16 mouse cellular contexts compared by ENCODE assay signal in genomic region chr6:38918728-38919127, GRCm38 (mm10). TPM values are rescaled to one million over a fixed set of nuclear protein-coding genes. Genes with fewer than 3 reads are reported as not detected.
DNase-seq lines count a peak whose midpoint lies in the region; ATAC-seq and TF ChIP-seq lines count a peak whose summit lies in the region.
"Had no signal": no experiment of that assay in that cellular context is flagged by ENCODE, and none has a peak within 500 bp of the region (broad histone marks: within the 10 kb centered on the region; RNA-seq: fewer than 3 reads in every experiment).

No protein-coding gene starts in this region.

- peaks cover 8% of the 10 kb centered on the region; the same call in 1 of the 2 replicates for H3K4me1 ChIP-seq in kidney, embryonic 14.5 days (ENCODE audit: control insufficient read depth, insufficient read depth, low read length)
- H3K4me1 ChIP-seq in MEL (ENCODE audit: control insufficient read depth in 1 of 2, insufficient read depth in 2 of 2, low read length in 2 of 2): peaks cover 38 to 73% of the 10 kb centered on the region in 2 experiments
- H3K4me1 ChIP-seq in megakaryocyte, embryonic 14.5 days: peaks cover 82% of the 10 kb centered on the region
- H3K4me1 ChIP-seq: neural tube, embryonic 12.5 days had no signal

- H3K9me3 ChIP-seq in kidney, embryonic 14.5 days (ENCODE audit: control insufficient read depth, low read length): no peaks in the 10 kb centered on the region
- no peaks in the 10 kb centered on the region for H3K9me3 ChIP-seq in MEL (replicated peaks; ENCODE audit: insufficient read depth, low read length)
- H3K9me3 ChIP-seq in megakaryocyte, embryonic 14.5 days: no peaks in the 10 kb centered on the region
- H3K9me3 ChIP-seq: forebrain, embryonic 10.5 days; heart, embryonic 15.5 days; limb, embryonic 13.5 days; midbrain, embryonic 13.5 days; neural tube, embryonic 12.5 days had no signal

- H3K36me3 ChIP-seq in kidney, embryonic 14.5 days (ENCODE audit: control insufficient read depth, insufficient read depth, low read length): no peaks in the 10 kb centered on the region
- H3K36me3 ChIP-seq in MEL (ENCODE audit: control insufficient read depth in 1 of 2, insufficient read depth in 2 of 2, low read length in 2 of 2): peaks cover 0 to 58% of the 10 kb centered on the region in 2 experiments; a peak in 2 of 4 replicates
- peaks cover 44% of the 10 kb centered on the region for H3K36me3 ChIP-seq in megakaryocyte, embryonic 14.5 days (replicated peaks; ENCODE audit: low read length)
- H3K36me3 ChIP-seq: forebrain, embryonic 10.5 days; heart, embryonic 15.5 days; limb, embryonic 13.5 days; midbrain, embryonic 13.5 days; neural tube, embryonic 12.5 days had no signal

- peak overlapping the region; percentile 86; the same call in 1 of the 2 replicates for H3K27ac ChIP-seq in kidney, embryonic 14.5 days (ENCODE audit: low read depth, low read length)
- H3K27ac ChIP-seq in MEL (ENCODE audit: control insufficient read depth, low read depth, low read length): peak overlapping the region; percentile 32
- H3K27ac ChIP-seq: forebrain, embryonic 10.5 days; heart, embryonic 15.5 days; limb, embryonic 13.5 days; midbrain, embryonic 13.5 days; neural tube, embryonic 12.5 days had no signal

- H3K27me3 ChIP-seq in kidney, embryonic 14.5 days (ENCODE audit: control insufficient read depth, insufficient read depth, low read length): no peaks in the 10 kb centered on the region
- H3K27me3 ChIP-seq in MEL (ENCODE audit: control insufficient read depth in 1 of 2, insufficient read depth in 2 of 2, low read length in 2 of 2): no peaks in the 10 kb centered on the region
- no peaks in the 10 kb centered on the region for H3K27me3 ChIP-seq in megakaryocyte, embryonic 14.5 days (replicated peaks)
- H3K27me3 ChIP-seq: CH12.LX; heart, embryonic 15.5 days; limb, embryonic 13.5 days; midbrain, embryonic 13.5 days; neural tube, embryonic 12.5 days had no signal

- H3K79me2 ChIP-seq in MEL (ENCODE audit: control insufficient read depth, insufficient read depth, low read length, poor library complexity): no peaks in the 10 kb centered on the region; the same call in 1 of the 2 replicates

- TF ChIP-seq CTCF in MEL (IDR thresholded peaks at IDR 0.05 in 2 of 3, conservative IDR thresholded peaks at IDR 0.05 in 1 of 3; ENCODE audit: control insufficient read depth in 1 of 3, insufficient read depth in 1 of 3, low read depth in 2 of 3, low read length in 3 of 3, poor library complexity in 1 of 3, severe bottlenecking in 1 of 3): no peak

- DNase-seq in kidney, adult 11 months: no peak
- peak; percentile 66 for DNase-seq in MEL (ENCODE audit: low read depth, low spot score)
- DNase-seq in urinary bladder, adult 2 months (ENCODE audit: low spot score): no peak
- DNase-seq in gastrocnemius, adult 18-20 months (ENCODE audit: low spot score): no peak
- no peak for DNase-seq in spleen, adult 12 weeks (ENCODE audit: low spot score)
- DNase-seq: adrenal gland, postnatal 14 days; cerebellum, adult 2 months had no signal

- no peak for TF ChIP-seq RAD21 in MEL (IDR thresholded peaks at IDR 0.05; ENCODE audit: low read depth, low read length)

- no peak overlapping the region for H3K4me2 ChIP-seq in kidney, embryonic 14.5 days (replicated peaks; ENCODE audit: low read depth, low read length)
- H3K4me2 ChIP-seq: heart, embryonic 15.5 days; limb, embryonic 13.5 days; midbrain, embryonic 13.5 days; neural tube, embryonic 12.5 days had no signal

- no peak for TF ChIP-seq POLR2A in MEL (IDR thresholded peaks at IDR 0.05; ENCODE audit: control insufficient read depth in 1 of 2, insufficient read depth in 1 of 2, low read depth in 1 of 2, low read length in 2 of 2, poor library complexity in 1 of 2)

- H3K4me3 ChIP-seq in kidney, embryonic 14.5 days (ENCODE audit: low read length): no peak overlapping the region
- H3K4me3 ChIP-seq in MEL (ENCODE audit: control insufficient read depth in 1 of 2, insufficient read depth in 1 of 2, low read depth in 2 of 2, low read length in 2 of 2): no peak overlapping the region
- H3K4me3 ChIP-seq in megakaryocyte, embryonic 14.5 days (replicated peaks): peak overlapping the region; percentile 94
- H3K4me3 ChIP-seq: forebrain, embryonic 10.5 days; heart, embryonic 15.5 days; limb, embryonic 13.5 days; midbrain, embryonic 13.5 days; neural tube, embryonic 12.5 days had no signal

- ATAC-seq in kidney, embryonic 14.5 days (ENCODE audit: low FRiP score, low TSS enrichment): no peak
- ATAC-seq in hematopoietic stem cell, adult 5-6 weeks (replicated peaks in 1 of 2; ENCODE audit: insufficient read depth in 1 of 2, low FRiP score in 2 of 2, low TSS enrichment in 1 of 2, low read depth in 1 of 2, poor library complexity in 2 of 2, severe bottlenecking in 2 of 2): peak; percentile 46 to 67
- ATAC-seq: midbrain, embryonic 13.5 days had no signal

- 64% methylated on average over 4 of the region's 4 CpGs for WGBS in kidney, embryonic 14.5 days

- TF ChIP-seq EP300 in MEL (IDR thresholded peaks at IDR 0.05; ENCODE audit: low read depth in 1 of 2, low read length in 2 of 2): peak; percentile 42 to 58

- no peak overlapping the region for H3K9ac ChIP-seq in kidney, embryonic 14.5 days (ENCODE audit: low read depth, low read length)
- 0 out of 2 replicates have a peak overlapping the region, but pooled peaks have one; percentile 21 for H3K9ac ChIP-seq in MEL (ENCODE audit: control insufficient read depth, low read depth, low read length, poor library complexity, severe bottlenecking)
- H3K9ac ChIP-seq: heart, embryonic 15.5 days; limb, embryonic 13.5 days; midbrain, embryonic 13.5 days; neural tube, embryonic 12.5 days had no signal

TF ChIP-seq in MEL, 35 proteins besides CTCF, POLR2A, EP300 and RAD21:
- no peak for TF ChIP-seq MYC (IDR thresholded peaks at IDR 0.05; ENCODE audit: low read depth, low read length)
- no peak for TF ChIP-seq KAT2A (conservative IDR thresholded peaks at IDR 0.05; ENCODE audit: low read depth, low read length)
- no peak for TF ChIP-seq CHD2 (IDR thresholded peaks at IDR 0.05; ENCODE audit: low read length)
- no peak for TF ChIP-seq NRF1 (IDR thresholded peaks at IDR 0.05; ENCODE audit: insufficient read depth, low read depth, low read length, poor library complexity, severe bottlenecking)
- 0 out of 2 replicates have a peak, but pooled peaks have one; percentile 72 for TF ChIP-seq GABPA (IDR thresholded peaks at IDR 0.05; ENCODE audit: low read depth, low read length)
- TF ChIP-seq ZC3H11A (IDR thresholded peaks at IDR 0.05; ENCODE audit: low read depth, low read length): no peak
- TF ChIP-seq ETS1 (IDR thresholded peaks at IDR 0.05; ENCODE audit: low read depth, low read length): peak; percentile 47
- no peak for TF ChIP-seq SMC3 (IDR thresholded peaks at IDR 0.05; ENCODE audit: low read depth, low read length)

RNA-seq across cellular contexts. Expression of gene Hipk2, which starts 42.8 kb away (rescaled TPM):
- 31.0 and 33.6 TPM in 2 replicates for polyA plus RNA-seq in kidney, embryonic 14.5 days (2014; fragmentation: Nextera tagmentation; extraction: Ambion mirVana)
- total RNA-seq in MEL (2012; rRNA removed): 3.9 and 4.3 TPM in 2 replicates
- 10 to 100 TPM; 14.1 to 85.1 TPM for polyA plus RNA-seq in MEL (2012; ENCODE audit: insufficient read depth in 1 of 2, insufficient read length in 2 of 2, low read depth in 1 of 2, low replicate concordance in 2 of 2, missing spikeins in 1 of 2)
- total RNA-seq in hematopoietic stem cell, adult 5-6 weeks (2017): 11.8 and 14.1 TPM in 2 replicates
- 102 and 296 TPM in 2 replicates for polyA plus RNA-seq in megakaryocyte, embryonic 14.5 days (2012; ENCODE audit: insufficient read depth, low replicate concordance)
- polyA plus RNA-seq in urinary bladder, adult 2 months (2012; rRNA removed): 4.5 and 8.6 TPM in 2 replicates
- total RNA-seq in gastrocnemius, adult 18-20 months (2021): 10 to 100 TPM; 74.6 to 99.1 TPM

RNA-seq across cellular contexts. Expression of gene Tbxas1, which starts 43.5 kb away (rescaled TPM):
- 2.4 and 3.3 TPM in 2 replicates for polyA plus RNA-seq in kidney, embryonic 14.5 days (2014; fragmentation: Nextera tagmentation; extraction: Ambion mirVana)
- 0.54 and 0.65 TPM in 2 replicates for total RNA-seq in MEL (2012; rRNA removed)
- 1 to 10 TPM in 1 of 2 experiments, not detected in 1; 2.7 TPM for polyA plus RNA-seq in MEL (2012; ENCODE audit: insufficient read depth in 1 of 2, insufficient read length in 2 of 2, low read depth in 1 of 2, low replicate concordance in 2 of 2, missing spikeins in 1 of 2)
- total RNA-seq in hematopoietic stem cell, adult 5-6 weeks (2017): 53.0 and 76.5 TPM in 2 replicates
- 165 and 265 TPM in 2 replicates for polyA plus RNA-seq in megakaryocyte, embryonic 14.5 days (2012; ENCODE audit: insufficient read depth, low replicate concordance)
- polyA plus RNA-seq in urinary bladder, adult 2 months (2012; rRNA removed): 5.1 and 5.2 TPM in 2 replicates
- total RNA-seq in gastrocnemius, adult 18-20 months (2021): under 1 TPM; 0.48 to 0.69 TPM
- total RNA-seq: CH12.LX had no signal

Comparison
In these comparisons a context has a peak if more than half of its experiments do, and no peak if none do; other contexts are left out.
1. RNA of gene Tbxas1, which starts 43.5 kb away (polyA plus RNA-seq): 165 to 265 TPM in megakaryocyte, embryonic 14.5 days; 5.1 to 5.2 TPM in urinary bladder, adult 2 months, 2.4 to 3.3 TPM in kidney, embryonic 14.5 days and 2.7 TPM in MEL; every median in the first group is over 10 times any median in the second.